Mouse (Mus musculus) ES-Bruce4 (cell line): ENCODE data around the gene Cpeb2.

Source experiments
- CTCF ChIP-seq: IDR thresholded peaks from one replicate; pipeline ENCODE4 v1.8.1; 2011; ENCODE audit warnings: low read depth, low read length
- EP300 ChIP-seq: IDR thresholded peaks from 2 replicates; pipeline ENCODE4 v1.6.1; 2011; ENCODE audit warnings: low read depth, low read length; ENCODE audit not compliant: insufficient read depth
- POLR2A ChIP-seq: IDR thresholded peaks from one replicate; pipeline ENCODE4 v1.8.1; 2011; ENCODE audit warnings: low read length; ENCODE audit not compliant: insufficient read depth

DNA sequence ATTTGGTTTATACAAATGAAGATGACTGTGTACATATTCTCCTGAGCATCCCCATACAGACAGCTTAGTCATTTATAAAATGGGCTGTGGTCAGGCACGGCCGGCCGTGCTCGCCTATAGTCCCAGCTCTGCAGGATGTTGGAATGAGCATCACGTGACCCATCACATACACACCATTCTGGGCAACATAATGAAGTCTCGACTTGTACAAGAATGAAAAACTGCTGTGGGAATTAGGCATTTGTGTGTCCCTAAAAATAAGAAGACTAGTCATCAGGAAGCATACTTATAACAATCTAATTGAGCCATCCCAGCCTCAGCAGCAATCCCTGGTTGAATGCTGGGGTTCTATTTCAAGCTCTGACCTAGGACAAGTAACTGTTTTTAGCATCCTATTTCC, 28.8 kb downstream of the Cpeb2 start:
- TF ChIP-seq POLR2A (no peak), CTCF (no peak), EP300 (no peak)
